Mouse (Mus musculus) brain, embryonic 18.5 days (tissue): ENCODE results near the gene Tnfrsf8.

ENCODE experiments used
- DNase-seq: peaks from one replicate; pipeline ENCODE4 v3.0.0-alpha.2; 2012; ENCODE audit warnings: low read depth, low spot score

Gene Tnfrsf8

GRCm38 (mm10) chr4:145233487-145234228 is 81.3 kb downstream of the Tnfrsf8 start:
- DNase-seq: no peak

- no peak for DNase-seq
Measured at GRCm38 (mm10) chr4:145231732-145232131, 83.2 kb downstream of the Tnfrsf8 start.

- no peak for DNase-seq
Measured at GRCm38 (mm10) chr4:145230647-145231046, 84.3 kb downstream of the Tnfrsf8 start.

- no peak for DNase-seq
Measured at GRCm38 (mm10) chr4:145229524-145230163, 85.3 kb downstream of the Tnfrsf8 start.

GRCm38 (mm10) chr4:145229051-145229450 is 85.9 kb downstream of the Tnfrsf8 start:
- no peak for DNase-seq

- DNase-seq: no peak
Measured at GRCm38 (mm10) chr4:145224613-145225012, 90.4 kb downstream of the Tnfrsf8 start.

- no peak for DNase-seq
Measured at GRCm38 (mm10) chr4:145222064-145222463, 92.9 kb downstream of the Tnfrsf8 start.

GRCm38 (mm10) chr4:145221379-145221778 is 93.6 kb downstream of the Tnfrsf8 start:
- DNase-seq: no peak

GRCm38 (mm10) chr4:145220001-145220400 is 95.0 kb downstream of the Tnfrsf8 start:
- DNase-seq: no peak

- no peak for DNase-seq
Measured at GRCm38 (mm10) chr4:145219240-145219985, 95.6 kb downstream of the Tnfrsf8 start.

- DNase-seq: no peak
Measured at GRCm38 (mm10) chr4:145217837-145218236, 97.1 kb downstream of the Tnfrsf8 start.
